Mouse (Mus musculus) adrenal gland, postnatal 10 days (tissue): ENCODE measurements around the gene Mpig6b. TPM values are rescaled to one million over a fixed set of nuclear protein-coding genes. Genes with fewer than 3 reads are reported as not detected.
A peak's percentile ranks its signal among the peaks of the same experiment; 100 is the strongest.
"Not testable (repeated sequence)": the region's sequence is repeated elsewhere in the genome, so short reads cannot be mapped to it uniquely, and the experiment has no call there.

Experiments used
- DNase-seq: peaks from one replicate; pipeline ENCODE4 v3.0.0; 2021; ENCODE audit warnings: mixed read lengths
- total RNA-seq, 2 experiments: library from RNA; stranded (reverse); gene quantifications; 2 replicates each; pipeline ENCODE4 v1.2.3; 2021

Gene Mpig6b
- total RNA-seq, 2 experiments from 2014 or later: 0.24 to 0.30 TPM

- DNase-seq: no peak
Measured at GRCm38 (mm10) chr17:35034896-35035295, 31.1 kb downstream of the Mpig6b start.

GRCm38 (mm10) chr17:35033703-35034102 lies 32.3 kb downstream of the Mpig6b start:
- not testable (repeated sequence) for DNase-seq

GRCm38 (mm10) chr17:35032323-35032870 lies 33.6 kb downstream of the Mpig6b start:
- no peak for DNase-seq

GRCm38 (mm10) chr17:35031880-35032279 lies 34.1 kb downstream of the Mpig6b start:
- DNase-seq: no peak

DNA sequence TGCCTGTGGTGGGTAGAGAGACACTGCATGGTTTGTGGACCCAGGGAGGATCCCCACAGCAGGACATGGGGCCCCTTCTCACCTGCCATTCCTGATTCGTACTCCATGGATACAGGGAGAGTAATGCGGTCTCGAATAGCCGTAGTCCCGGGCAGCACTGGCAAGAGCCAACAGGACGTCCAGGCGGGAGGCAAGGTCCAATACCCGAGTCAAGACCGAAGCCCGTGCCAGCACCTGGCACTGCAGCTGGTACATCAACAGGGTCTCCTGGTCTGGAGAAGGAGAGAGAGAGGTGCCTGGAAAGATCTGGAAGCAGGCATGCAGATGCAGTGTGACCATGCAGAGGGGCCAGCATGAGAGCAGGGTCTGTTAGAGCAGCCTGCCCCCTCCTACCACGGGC lies 34.7 kb downstream of the Mpig6b start:
- no peak for DNase-seq

- DNase-seq: no peak
Measured at GRCm38 (mm10) chr17:35029691-35030532, 36.1 kb downstream of the Mpig6b start.

- DNase-seq: no peak
Measured at GRCm38 (mm10) chr17:35028315-35028714, 37.7 kb downstream of the Mpig6b start.

DNA sequence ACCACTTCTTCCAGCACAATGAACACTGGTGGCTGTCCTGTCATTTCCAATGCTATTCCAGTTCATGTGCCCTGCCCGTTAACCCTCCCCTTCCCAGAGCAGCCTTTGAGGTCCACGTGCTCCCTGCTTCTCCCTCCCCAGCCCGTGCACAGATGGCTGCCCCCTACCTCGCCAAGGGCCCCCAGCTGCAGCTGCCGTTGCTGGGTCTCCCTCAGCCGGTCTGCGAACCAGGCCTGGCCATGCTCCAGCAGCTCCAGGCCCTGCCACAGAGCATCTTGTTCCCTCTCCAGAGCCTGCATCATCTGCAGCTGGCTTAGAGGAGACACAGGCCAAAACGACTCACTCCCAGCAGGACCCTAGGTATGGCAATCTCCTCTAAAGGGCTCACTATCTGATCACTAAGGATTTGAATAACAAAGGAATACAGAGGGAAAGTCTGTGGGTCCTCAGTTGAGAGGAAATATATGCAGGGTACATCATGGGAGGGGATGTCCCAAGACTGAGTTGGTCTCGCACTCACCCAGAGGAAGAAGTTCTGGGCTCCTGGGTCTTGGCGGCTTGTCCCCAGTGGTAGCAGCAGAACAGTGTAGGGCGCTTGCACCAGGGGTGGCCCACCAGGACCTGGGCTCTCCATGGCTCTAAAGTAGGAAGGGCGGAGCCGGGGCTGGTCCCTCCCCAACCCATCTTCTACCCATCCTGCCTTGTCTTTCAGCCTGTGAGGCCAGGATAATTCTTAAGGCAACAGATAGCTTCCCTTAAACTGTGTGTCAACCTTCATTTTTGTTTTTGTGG lies 38.5 kb downstream of the Mpig6b start, which contains the start of gene Sapcd1:
Sapcd1 (minus strand) TSS at position 740 of the 792 bp plus-strand sequence.
- DNase-seq: no peak

- DNase-seq: no peak
Measured at GRCm38 (mm10) chr17:35026206-35026605, 39.8 kb downstream of the Mpig6b start.

DNA sequence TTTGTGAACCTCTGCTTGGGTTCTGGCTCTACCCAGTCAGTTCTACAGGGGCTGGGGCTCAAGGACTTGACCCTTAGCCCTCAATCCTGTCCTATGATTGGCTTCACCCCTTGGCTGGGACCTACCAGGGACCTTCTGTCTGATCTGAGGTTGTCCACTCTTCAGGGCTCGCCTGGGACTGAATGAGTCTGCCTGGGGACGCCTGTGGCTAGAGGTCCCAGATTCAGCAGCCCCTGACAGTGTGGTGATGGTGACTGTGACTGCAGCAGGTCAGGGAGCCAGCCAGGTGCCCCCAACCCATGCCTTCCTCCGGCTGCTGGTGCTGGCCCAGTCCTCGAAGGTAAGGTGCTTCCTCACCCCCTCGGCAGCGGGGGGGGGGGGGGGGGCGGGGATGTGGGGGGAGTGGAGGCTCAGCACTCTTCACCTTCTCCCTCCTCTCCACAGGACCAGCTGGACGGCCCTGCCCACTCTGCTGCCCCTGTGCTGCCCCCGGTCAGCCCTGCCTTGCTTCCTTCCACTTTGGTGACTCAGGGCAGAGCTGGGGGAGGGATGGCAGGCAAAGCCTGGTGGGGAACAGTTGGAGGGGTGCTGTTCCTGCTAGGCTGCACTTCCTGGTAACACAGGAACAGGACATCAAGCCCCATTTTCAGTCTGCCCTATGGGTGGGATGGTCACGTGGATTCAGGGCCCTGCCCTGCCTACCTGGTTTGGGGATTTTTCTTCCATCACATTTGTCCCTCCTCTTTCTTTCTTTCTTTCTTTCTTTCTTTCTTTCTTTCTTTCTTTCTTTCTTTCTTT lies 41.1 kb downstream of the Mpig6b start:
- DNase-seq: no peak

DNA sequence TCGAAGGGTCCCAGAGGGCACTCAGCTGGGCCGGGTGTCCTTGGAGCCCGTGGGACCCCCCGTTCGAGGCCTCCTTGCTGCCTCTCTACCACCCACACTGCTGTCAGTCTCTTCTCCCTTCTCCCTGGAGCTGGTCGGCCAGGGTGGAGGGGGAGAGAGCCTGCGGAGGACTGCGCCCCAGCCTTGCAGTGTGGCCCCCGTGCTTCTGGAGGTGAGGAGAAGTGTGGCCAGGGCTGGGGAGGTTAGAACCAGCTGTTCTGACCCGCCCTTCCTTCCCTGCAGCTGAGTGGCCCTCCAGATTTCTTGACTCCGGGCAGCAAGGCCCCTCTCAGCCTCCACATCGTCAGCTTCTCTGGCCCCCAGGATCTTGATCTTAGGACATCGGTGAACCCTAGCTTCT lies 41.7 kb downstream of the Mpig6b start:
- DNase-seq: no peak

- no peak for DNase-seq
Measured at GRCm38 (mm10) chr17:35023756-35024155, 42.2 kb downstream of the Mpig6b start.

DNA sequence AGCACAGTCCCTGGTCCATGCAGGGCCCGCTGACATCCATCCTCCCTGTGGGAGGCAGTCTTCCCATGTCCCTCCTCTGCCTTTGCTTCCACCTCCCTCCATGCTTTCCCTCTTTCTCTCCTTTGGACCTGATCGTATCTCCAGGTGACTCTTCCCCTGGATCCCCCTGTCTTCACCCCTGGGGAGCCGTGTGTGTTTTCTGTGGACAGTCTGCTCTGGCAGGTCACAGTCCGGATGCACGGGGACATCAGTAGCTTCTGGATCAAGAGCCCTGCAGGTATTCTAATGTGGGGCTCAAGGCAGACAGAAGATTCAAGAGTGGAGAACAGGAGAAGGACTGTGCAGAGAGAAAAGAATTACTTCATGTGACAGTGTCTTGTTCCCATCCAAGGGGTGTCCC lies 42.8 kb downstream of the Mpig6b start:
- DNase-seq: no peak

DNA sequence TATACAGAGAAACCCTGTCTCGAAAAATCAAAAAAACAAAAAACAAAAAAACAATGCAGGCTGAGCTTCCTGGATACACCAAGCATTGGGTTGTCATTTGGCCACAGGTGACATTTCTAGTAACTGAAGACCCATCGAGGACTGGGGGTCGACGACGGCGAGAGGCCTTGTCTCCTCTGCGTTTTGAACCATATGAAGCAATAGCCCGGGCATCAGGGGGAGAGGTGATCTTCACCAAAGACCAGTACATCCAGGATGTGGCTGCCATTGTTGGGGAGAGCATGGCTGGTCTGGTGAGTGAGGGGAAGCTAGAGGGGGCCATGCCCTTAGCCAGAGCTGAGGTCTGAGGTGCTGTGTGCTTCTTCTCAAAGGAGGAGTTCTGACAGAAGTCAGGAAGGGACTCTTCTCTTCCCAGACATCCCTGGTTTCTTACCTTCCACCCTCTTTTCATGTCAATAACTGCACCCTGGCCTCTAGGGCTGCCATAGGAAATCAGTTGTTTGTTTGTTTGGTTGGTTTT lies 43.4 kb downstream of the Mpig6b start:
- no peak for DNase-seq

GRCm38 (mm10) chr17:35021842-35022477 lies 44.0 kb downstream of the Mpig6b start:
- no peak for DNase-seq

- DNase-seq: peak; percentile 95
Measured at GRCm38 (mm10) chr17:35021163-35021808, 44.7 kb downstream of the Mpig6b start.

DNA sequence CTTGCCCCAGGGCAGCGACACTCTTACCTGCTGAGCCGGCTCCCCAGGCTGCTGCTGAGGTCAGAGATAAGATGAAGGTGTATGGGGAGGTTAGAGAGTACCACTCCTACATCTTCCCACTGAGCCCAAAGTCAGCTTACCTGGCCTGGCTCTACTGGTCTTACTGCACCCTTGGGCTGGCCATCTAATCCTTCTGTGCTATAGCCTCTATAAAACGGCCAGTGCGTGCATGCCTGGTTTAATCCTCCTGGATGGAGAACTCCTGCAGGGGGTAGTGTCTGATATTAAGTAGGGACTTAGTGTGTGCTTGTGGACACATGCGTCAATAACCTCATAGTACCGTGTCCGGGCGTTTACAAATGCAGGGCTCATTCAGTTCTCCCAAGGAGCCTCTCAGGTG lies 45.4 kb downstream of the Mpig6b start:
- DNase-seq: no peak

- DNase-seq: no peak
Measured at GRCm38 (mm10) chr17:35019894-35020293, 46.1 kb downstream of the Mpig6b start.

GRCm38 (mm10) chr17:35018171-35018570 lies 47.8 kb downstream of the Mpig6b start:
- no peak for DNase-seq

DNA sequence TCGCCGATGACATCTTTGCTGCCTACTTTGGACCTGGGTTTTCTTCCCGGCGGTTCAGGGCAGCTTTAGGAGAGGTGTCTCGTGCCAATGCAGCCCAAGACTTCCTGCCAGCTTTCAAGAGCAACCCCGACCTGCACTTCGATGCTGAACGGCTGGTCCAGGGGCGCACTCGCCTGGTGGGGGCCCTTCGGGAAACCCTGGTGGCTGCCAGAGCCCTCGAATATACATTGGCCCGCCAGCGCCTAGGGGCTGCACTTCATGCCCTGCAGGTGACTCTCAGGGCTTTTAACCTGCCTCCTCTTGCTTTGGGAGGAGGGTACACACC lies 48.3 kb downstream of the Mpig6b start:
- DNase-seq: no peak
